Mouse (Mus musculus): ENCODE measurements at regions not wholly inside any gene's neighbourhood (a gene's known extent, or its start where the extent isn't known, plus 50 kb on each side); places are given as distances from the start of the nearest gene placed in this dataset.

- DNase-seq (ENCODE audit: low spot score) = peak; percentile 16
Observed at GRCm38 (mm10) chr19:14670078-14670820, 72.4 kb upstream of the Tle4 start.

- no peak for DNase-seq (ENCODE audit: low spot score)
Observed at GRCm38 (mm10) chr19:14668512-14669181, 70.8 kb upstream of the Tle4 start.

GRCm38 (mm10) chr19:14664682-14665417 lies 67.0 kb upstream of the Tle4 start:
- no peak for DNase-seq (ENCODE audit: low spot score)

GRCm38 (mm10) chr19:14664096-14664586 lies 66.3 kb upstream of the Tle4 start:
- no peak for DNase-seq (ENCODE audit: low spot score)

- DNase-seq (ENCODE audit: low spot score) = no peak
Observed at GRCm38 (mm10) chr19:14663350-14663749, 65.5 kb upstream of the Tle4 start.

- no peak for DNase-seq (ENCODE audit: low spot score)
Observed at GRCm38 (mm10) chr19:14659725-14660124, 61.9 kb upstream of the Tle4 start.

GRCm38 (mm10) chr19:14658479-14658878 lies 60.6 kb upstream of the Tle4 start:
- no peak for DNase-seq (ENCODE audit: low spot score)

GRCm38 (mm10) chr19:14656022-14656388 lies 58.2 kb upstream of the Tle4 start:
- no peak for DNase-seq (ENCODE audit: low spot score)

- no peak for DNase-seq (ENCODE audit: low spot score)
Observed at GRCm38 (mm10) chr19:14655302-14656021, 57.6 kb upstream of the Tle4 start.
